Mouse (Mus musculus) colon, adult 2 months (tissue): ENCODE data around the gene LTO1. TPM values are rescaled to one million over a fixed set of nuclear protein-coding genes. Genes with fewer than 3 reads are reported as not detected.

Experiments used
- polyA plus RNA-seq: library from polyadenylated mRNA; depleted of rRNA; stranded (reverse); fragments of >200 nt; gene quantifications from 2 replicates; pipeline ENCODE4 v1.2.3, GENCODE M21; 2012; rRNA removed

Gene LTO1
- 12.7 and 15.0 TPM in 2 replicates for polyA plus RNA-seq

DNA sequence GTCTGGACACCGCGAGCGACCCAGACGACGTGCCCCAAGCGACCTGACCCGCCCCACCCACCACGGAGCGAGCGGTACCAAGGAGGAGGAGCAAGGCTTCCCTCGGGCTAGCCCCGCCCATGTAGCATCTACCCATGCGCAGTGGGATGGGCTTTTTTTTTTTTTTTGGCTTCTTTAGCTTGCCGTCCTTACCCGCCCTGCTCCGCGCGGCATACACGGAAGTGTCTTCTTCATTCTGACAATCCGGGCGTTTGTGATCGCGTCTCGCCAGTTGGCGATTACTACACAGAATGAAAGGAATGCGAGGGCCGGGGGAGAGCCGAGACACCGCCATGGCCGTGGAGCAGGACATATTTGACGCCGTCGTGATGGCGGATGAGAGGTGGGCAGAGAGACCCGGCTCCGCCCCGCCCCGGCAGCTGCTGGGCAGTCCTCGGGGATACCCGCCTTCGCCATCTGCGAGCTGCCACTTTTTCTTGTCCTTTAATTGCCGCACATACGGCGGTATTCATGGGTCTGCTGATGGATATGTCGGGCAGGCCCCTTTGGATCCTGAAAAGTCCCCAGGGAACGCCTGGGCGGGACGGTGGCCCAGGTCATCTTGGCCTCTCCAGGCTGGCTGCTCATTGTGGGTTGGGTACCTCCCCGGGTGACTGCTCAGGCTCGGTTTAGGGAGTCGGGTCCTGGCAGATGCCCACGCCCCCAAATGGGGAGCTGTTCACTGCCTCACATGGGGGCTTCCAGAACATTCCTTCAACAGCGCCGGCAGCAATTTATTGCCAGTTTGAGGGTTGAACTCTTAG, at the start of gene LTO1:
TSS of gene LTO1 (plus strand) at position 153 of the 803 bp plus-strand sequence.

DNA sequence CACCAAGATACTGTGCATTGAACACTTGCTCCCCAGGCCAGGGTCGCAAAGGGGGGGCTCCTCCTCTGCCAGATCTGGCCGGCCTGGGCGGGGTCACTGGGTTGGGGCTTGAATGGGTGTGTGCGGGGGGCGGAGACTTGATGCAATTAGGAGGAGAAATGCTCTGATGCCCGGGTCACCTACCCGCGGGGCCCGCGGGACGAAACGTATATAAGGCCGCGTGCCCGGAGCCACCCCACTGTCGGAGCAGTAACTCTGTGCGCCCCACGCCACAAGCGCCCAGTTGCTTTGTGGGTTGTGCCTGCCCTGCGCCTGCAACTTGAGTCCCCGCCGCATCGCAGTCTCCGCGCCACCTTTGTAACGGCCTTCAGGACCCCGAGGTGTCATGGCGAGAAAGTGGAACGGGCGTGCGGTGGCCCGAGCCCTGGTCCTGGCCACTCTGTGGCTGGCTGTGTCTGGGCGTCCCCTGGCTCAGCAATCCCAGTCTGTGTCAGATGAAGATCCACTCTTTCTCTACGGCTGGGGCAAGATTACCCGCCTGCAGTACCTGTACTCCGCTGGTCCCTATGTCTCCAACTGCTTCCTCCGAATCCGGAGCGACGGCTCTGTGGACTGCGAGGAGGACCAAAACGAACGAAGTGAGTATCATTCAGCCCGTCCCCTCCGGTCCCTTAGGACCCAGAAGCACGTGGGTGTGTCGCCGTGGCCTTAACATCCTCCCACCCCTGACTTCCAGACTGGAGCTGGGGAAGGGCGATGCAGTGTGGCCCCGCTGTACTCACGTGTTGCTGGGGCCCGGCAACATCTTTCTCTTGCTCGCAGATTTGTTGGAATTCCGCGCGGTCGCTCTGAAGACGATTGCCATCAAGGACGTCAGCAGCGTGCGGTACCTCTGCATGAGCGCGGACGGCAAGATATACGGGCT, 18.3 kb upstream of the LTO1 start, which contains the start of gene Fgf15:
TSS of gene Fgf15 (plus strand) at position 238 of the 925 bp plus-strand sequence.

DNA sequence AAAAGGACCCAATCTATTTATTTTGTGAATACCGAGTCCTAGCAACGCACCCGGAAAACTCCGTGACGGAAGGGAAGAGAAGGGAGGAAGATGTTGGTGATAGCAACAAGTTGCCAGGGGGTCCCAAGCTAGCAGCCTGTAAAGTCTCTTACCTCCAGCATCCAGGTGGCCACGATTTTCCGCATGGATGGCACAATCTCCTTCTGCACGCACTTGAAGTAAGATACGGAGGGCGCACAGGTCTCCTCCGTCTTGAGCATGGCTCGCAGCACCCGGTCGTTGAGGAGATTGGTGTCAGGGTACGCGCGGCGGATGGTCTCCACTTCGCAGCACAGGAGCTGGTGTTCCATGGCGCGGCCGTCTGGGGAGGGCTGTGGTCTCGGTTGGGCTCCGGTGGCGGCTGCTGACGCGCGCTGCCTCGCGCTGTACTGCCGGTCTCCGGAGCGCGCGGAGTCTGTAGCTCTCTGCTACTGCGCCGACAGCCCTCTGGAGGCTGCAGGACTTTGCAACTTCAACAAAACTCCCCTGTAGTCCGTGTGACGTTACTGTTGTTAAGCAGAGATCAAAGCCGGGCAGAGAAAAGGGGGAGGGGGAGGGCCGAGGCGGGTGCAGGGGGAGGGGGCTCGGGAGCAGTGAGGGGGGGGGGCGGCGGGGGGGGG, 24.6 kb downstream of the LTO1 start, which contains the start of gene Ccnd1:
TSS of gene Ccnd1 (minus strand) at position 582 of the 659 bp plus-strand sequence.

Other genes starting within 250 kb of the LTO1 start
- 165 and 191 TPM in 2 replicates for gene Ano1, start 163.1 kb upstream of the LTO1 start, polyA plus RNA-seq
- 0.35 TPM in 1 of 2 replicates, not detected in the other for gene Fgf3, start 77.0 kb upstream of the LTO1 start, polyA plus RNA-seq
- 0.03 and 0.07 TPM in 2 replicates for gene Fgf4, start 67.7 kb upstream of the LTO1 start, polyA plus RNA-seq
- gene Fgf15, start 18.6 kb upstream of the LTO1 start, polyA plus RNA-seq = 0.15 TPM in 1 of 2 replicates, not detected in the other
- gene Ccnd1, start 24.8 kb downstream of the LTO1 start, polyA plus RNA-seq = 63.7 and 69.3 TPM in 2 replicates